Mouse (Mus musculus) brain, adult 2 months (tissue): ENCODE data around the gene Tmem186.

Source experiments
- DNase-seq: peaks from one replicate; pipeline ENCODE4 v3.0.0; 2011; ENCODE audit warnings: low read depth, low spot score

The Tmem186 gene

DNA sequence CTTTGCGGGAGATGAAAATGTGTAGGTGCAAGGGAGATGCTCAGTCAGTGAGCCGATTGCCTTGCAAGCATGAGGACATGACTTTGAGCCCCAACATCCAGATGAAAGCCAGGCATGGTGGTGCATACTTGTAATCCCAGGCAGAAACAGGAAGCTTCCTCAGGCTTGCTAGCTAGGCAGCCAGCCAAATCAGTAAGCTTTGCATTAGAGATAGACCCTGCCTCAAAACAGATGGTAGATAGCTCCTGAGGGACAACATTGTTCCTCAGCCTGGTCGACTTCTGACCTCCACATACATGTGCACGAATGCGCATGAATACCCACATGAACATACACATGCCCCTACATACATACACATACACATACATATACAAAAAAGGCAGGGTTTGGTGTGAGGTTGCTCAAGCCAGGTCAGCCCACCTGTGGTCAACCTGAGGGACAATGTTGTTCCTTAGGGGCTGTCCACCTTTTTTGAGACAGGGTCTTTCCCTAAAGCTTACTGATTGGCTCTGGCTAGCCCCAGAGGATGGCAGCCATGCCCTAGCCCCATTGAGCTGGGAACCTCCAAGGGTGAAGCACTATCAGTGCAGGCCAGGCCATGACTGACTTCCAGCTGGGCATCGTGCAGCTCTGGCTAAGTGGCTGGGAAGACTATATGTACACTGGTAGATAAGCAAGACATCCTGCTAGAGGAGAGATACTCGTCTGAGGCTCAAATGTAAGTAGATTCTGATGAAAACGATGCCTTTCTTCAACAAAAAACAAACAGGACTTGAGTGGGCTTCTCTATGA, 25.1 kb downstream of the Tmem186 start:
- no peak for DNase-seq

DNA sequence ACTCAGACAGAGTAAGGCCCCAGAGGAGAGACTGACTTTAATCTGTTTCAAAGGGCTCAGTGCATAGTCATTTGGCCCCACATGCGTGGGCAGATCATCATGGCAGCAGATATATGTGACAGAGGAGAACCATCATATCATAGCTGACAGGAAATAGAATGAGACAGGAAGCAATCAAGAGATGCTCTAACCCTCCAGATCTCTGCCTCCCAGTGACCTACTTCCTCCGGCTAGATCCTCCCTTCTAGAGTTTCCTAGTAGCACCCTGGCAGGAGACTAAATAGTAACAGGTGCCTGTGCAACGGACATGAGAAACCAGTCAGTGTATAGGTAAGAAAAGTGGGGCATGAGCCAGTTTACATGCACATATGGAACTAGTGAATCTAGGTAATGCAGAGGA, 27.1 kb downstream of the Tmem186 start:
- DNase-seq, result peak; percentile 20

DNA sequence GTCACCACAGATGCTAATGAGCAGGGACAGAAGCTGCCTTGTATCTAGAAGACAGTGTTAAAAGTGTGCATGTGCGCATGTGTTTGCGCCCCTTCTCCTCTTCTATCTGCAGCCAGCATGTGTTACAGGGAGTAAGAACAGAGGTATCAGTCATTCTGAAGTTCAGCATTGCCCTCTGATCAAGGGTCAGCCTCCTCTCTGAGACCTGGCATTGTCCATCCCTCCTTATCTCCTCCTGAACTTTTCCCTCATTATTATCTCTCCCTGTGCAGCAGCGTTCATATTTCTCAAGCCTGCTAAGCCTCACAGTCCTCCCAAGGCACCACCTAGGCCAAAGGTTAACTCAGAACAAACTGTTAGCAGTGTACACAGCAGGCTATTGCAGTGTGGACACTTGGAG, 33.7 kb downstream of the Tmem186 start:
- no peak for DNase-seq

DNA sequence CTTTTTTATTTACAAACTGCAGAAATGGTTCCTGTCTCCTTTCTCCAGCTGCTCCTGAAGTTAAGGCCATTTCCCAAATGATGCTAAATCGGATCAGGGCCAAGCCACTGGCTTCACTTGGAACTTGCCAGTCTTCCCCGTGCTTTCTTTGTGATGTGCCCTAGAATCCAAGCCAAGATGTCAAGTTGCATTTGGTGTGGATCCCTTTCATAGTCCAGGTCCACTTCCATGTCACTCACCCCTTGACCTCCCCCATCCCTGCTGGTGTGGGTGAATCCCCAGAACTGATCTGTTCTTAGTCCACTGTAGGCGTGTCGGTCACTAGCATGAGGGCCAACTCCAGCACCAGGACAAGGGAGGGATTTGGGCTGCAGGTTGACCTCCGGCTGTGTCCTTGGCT, 40.0 kb downstream of the Tmem186 start:
- DNase-seq, result no peak

DNA sequence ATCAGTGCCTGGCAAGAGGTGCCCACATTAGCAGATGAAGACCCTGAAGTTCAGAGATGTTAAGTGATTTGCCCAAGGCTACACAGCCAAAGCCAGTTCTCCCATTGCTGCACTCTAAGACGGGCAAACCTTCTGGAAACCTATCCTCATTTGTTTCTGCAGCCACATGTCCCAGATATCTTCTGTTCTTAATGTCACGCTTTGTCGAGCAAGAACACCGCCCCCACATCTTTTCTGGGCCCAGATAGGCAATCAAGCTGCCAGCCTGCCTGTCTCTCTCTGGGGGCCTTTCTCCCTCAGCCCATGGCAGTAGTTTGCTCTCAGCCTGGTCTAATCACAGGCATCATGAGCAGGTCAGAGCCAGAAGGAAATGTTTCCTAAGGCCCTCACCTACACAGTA, 41.2 kb downstream of the Tmem186 start:
- peak; percentile 81 for DNase-seq

DNA sequence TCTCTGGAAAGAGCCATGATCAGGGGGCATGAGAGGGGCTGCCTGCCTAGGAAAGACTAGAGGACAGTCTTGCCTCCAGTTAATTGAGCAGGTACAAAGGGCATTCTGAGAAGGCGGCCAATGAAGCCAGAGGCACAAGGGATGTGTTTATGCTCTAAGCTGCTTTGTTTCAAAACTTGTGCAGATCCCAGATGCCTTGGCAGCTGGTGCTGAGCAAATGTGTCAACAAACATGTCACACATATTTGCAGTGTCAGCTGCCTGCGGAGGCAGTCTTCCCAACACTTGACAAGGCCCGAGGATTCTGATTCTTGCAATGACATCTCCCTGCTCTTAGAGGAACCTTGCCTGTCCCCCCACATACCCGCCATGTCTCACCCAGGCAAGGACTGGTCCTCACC, 42.1 kb downstream of the Tmem186 start:
- DNase-seq, result peak; percentile 88

DNA sequence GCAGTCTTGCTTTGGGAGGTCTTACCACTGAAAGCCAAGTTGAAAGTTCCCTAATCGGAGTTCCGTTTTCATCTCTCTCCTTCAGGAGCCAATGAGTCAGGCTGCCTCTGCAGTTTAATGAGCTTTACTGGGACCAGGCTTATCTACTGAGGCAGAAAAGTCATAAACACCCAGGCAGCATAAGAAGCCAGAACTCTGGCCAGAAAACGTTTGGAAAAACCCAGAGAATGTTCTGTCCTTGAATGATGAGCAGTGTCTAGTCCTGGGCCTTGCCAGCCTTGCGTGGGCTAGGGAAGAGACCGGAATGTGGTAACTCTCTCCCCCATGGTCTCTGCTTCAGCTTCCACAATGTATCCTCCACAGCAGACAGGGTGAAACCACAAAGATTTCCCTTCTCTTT, 52.5 kb downstream of the Tmem186 start:
- peak; percentile 26 for DNase-seq

DNA sequence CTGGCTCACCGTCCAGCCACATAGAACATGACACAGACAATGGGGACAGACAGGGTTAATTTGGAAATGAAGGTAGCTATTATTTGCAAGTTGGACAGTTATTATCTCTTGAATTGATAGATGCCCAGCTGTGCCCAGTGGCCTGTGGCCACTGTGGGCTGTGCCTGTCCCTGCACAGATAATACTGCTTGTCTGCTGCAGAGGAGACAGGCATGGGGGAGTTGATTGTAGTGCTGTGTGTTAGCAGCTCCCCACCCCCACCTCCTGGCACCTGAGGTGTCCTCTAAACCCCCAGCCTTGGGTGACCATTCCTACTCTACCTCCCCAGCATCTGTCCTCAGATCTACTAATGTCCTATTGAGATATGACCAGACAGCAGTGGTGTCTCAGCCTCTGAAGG, 53.3 kb downstream of the Tmem186 start:
- DNase-seq, result no peak
